ENCODE assay signal across 18 mouse cellular contexts in the genomic region with DNA sequence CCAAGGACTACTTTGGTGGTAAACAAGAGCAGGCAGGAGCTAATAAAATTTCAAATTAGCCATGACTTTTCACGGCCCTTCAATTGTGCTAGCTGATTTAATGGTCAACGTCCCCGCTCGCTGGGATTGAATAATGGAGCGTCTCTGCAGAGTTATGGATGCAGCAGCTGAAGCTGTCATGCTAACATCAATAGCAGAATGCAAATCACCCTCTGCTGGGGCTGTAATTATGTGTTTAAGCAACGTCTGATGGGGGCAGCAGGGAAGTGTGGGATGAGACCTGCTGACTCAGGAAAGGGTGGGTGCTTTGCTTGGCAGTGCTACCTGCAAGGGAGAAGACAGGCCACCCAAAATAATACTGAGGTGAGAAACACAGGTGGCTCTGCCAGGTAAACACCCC.
DNase-seq lines count a peak whose midpoint lies in the region; ATAC-seq lines count a peak whose summit lies in the region.
"Had no signal": no experiment of that assay in that cellular context is flagged by ENCODE, and none has a peak within 500 bp of the region (broad histone marks: within the 10 kb centered on the region; RNA-seq: fewer than 3 reads in every experiment).

No protein-coding gene starts in this region.

- DNase-seq in forebrain, embryonic 11.5 days (ENCODE audit: low spot score), result no peak
- no peak for DNase-seq in neural tube, embryonic 11.5 days (ENCODE audit: low spot score)
- DNase-seq in neural tube, embryonic 10.5 days (ENCODE audit: extremely low spot score, low spot score), result no peak
- no peak for DNase-seq in left cerebral cortex, adult 11 months (ENCODE audit: low spot score)
- DNase-seq: cerebellum, postnatal 14 days; embryo, embryonic 11 days; gastrocnemius, postnatal 36 days; kidney, adult 18-20 months; kidney, postnatal 25 days; left cerebral cortex, postnatal 4 days had no signal

- no peaks in the 10 kb centered on the region for H3K27me3 ChIP-seq in forebrain, embryonic 13.5 days
- no peaks in the 10 kb centered on the region for H3K27me3 ChIP-seq in forebrain, embryonic 11.5 days (ENCODE audit: control insufficient read depth, insufficient read depth, low read length)
- H3K27me3 ChIP-seq in neural tube, embryonic 11.5 days (ENCODE audit: control insufficient read depth, insufficient read depth, low read length), result no peaks in the 10 kb centered on the region
- H3K27me3 ChIP-seq in hindbrain, embryonic 13.5 days, result peaks cover 7% of the 10 kb centered on the region; the same call in 1 of the 2 replicates
- H3K27me3 ChIP-seq in neural tube, embryonic 14.5 days (ENCODE audit: control insufficient read depth, insufficient read depth, low read length), result no peaks in the 10 kb centered on the region
- H3K27me3 ChIP-seq in kidney, embryonic 15.5 days, result no peaks in the 10 kb centered on the region
- H3K27me3 ChIP-seq: CH12.LX; lung, embryonic 15.5 days had no signal

- 35% methylated on average over 6 of the region's 6 CpGs for WGBS in forebrain, embryonic 13.5 days
- WGBS in forebrain, embryonic 11.5 days, result 73% methylated on average over 6 of the region's 6 CpGs
- 35% methylated on average over 6 of the region's 6 CpGs for WGBS in neural tube, embryonic 11.5 days
- WGBS in hindbrain, embryonic 13.5 days, result 36% methylated on average over 6 of the region's 6 CpGs
- 14% methylated on average over 6 of the region's 6 CpGs for WGBS in neural tube, embryonic 14.5 days
- WGBS in kidney, embryonic 15.5 days, result 59% methylated on average over 6 of the region's 6 CpGs

- H3K27ac ChIP-seq in forebrain, embryonic 13.5 days, result peak overlapping the region; percentile 37; the same call in 1 of the 2 replicates
- no peak overlapping the region for H3K27ac ChIP-seq in forebrain, embryonic 11.5 days (ENCODE audit: low read depth, low read length)
- no peak overlapping the region for H3K27ac ChIP-seq in neural tube, embryonic 11.5 days (ENCODE audit: low read depth, low read length)
- H3K27ac ChIP-seq in hindbrain, embryonic 13.5 days, result peak overlapping the region; percentile 25; the same call in 1 of the 2 replicates
- no peak overlapping the region for H3K27ac ChIP-seq in neural tube, embryonic 14.5 days (ENCODE audit: low read depth, low read length)
- no peak overlapping the region for H3K27ac ChIP-seq in kidney, embryonic 15.5 days
- H3K27ac ChIP-seq: liver, embryonic 12.5 days; lung, embryonic 15.5 days had no signal

- H3K36me3 ChIP-seq in forebrain, embryonic 13.5 days (ENCODE audit: poor library complexity, severe bottlenecking), result peaks cover 18% of the 10 kb centered on the region
- no peaks in the 10 kb centered on the region for H3K36me3 ChIP-seq in forebrain, embryonic 11.5 days (ENCODE audit: control insufficient read depth, insufficient read depth, low read length)
- peaks cover 2% of the 10 kb centered on the region; the same call in 1 of the 2 replicates for H3K36me3 ChIP-seq in neural tube, embryonic 11.5 days (ENCODE audit: control insufficient read depth, insufficient read depth, low read length)
- no peaks in the 10 kb centered on the region for H3K36me3 ChIP-seq in hindbrain, embryonic 13.5 days
- H3K36me3 ChIP-seq in neural tube, embryonic 14.5 days (ENCODE audit: control insufficient read depth, insufficient read depth, low read length), result no peaks in the 10 kb centered on the region
- peaks cover 7% of the 10 kb centered on the region; the same call in 1 of the 2 replicates for H3K36me3 ChIP-seq in kidney, embryonic 15.5 days
- H3K36me3 ChIP-seq: liver, embryonic 12.5 days; lung, embryonic 15.5 days had no signal

- H3K4me1 ChIP-seq in forebrain, embryonic 13.5 days, result peaks cover 22% of the 10 kb centered on the region
- H3K4me1 ChIP-seq in forebrain, embryonic 11.5 days (replicated peaks; ENCODE audit: control insufficient read depth, insufficient read depth, low read length), result no peaks in the 10 kb centered on the region; the same call in 1 of the 2 replicates
- H3K4me1 ChIP-seq in neural tube, embryonic 11.5 days (ENCODE audit: control insufficient read depth, insufficient read depth, low read length), result peaks cover 22% of the 10 kb centered on the region
- H3K4me1 ChIP-seq in hindbrain, embryonic 13.5 days (replicated peaks), result peaks cover 27% of the 10 kb centered on the region
- H3K4me1 ChIP-seq in neural tube, embryonic 14.5 days (ENCODE audit: control insufficient read depth, insufficient read depth, low read length), result peaks cover 11% of the 10 kb centered on the region
- peaks cover 12% of the 10 kb centered on the region for H3K4me1 ChIP-seq in kidney, embryonic 15.5 days

- H3K9ac ChIP-seq in forebrain, embryonic 13.5 days, result no peak overlapping the region
- no peak overlapping the region for H3K9ac ChIP-seq in forebrain, embryonic 11.5 days (ENCODE audit: low read length)
- H3K9ac ChIP-seq in neural tube, embryonic 11.5 days (ENCODE audit: low read length), result no peak overlapping the region
- H3K9ac ChIP-seq in hindbrain, embryonic 13.5 days, result no peak overlapping the region
- H3K9ac ChIP-seq in neural tube, embryonic 14.5 days (replicated peaks; ENCODE audit: low read depth, low read length), result no peak overlapping the region
- H3K9ac ChIP-seq in kidney, embryonic 15.5 days, result no peak overlapping the region
- H3K9ac ChIP-seq: liver, embryonic 12.5 days; lung, embryonic 15.5 days had no signal

- no peak overlapping the region; the same call in 1 of the 2 replicates for H3K4me2 ChIP-seq in forebrain, embryonic 13.5 days
- H3K4me2 ChIP-seq in forebrain, embryonic 11.5 days (ENCODE audit: low read depth, low read length, severe bottlenecking), result no peak overlapping the region
- no peak overlapping the region for H3K4me2 ChIP-seq in neural tube, embryonic 11.5 days (ENCODE audit: low read depth)
- no peak overlapping the region for H3K4me2 ChIP-seq in hindbrain, embryonic 13.5 days
- no peak overlapping the region for H3K4me2 ChIP-seq in neural tube, embryonic 14.5 days (ENCODE audit: low read depth, low read length)
- H3K4me2 ChIP-seq in kidney, embryonic 15.5 days, result no peak overlapping the region
- H3K4me2 ChIP-seq: liver, embryonic 12.5 days; lung, embryonic 15.5 days had no signal

- peak; percentile 84 for ATAC-seq in forebrain, embryonic 13.5 days
- no peak for ATAC-seq in forebrain, embryonic 11.5 days (replicated peaks; ENCODE audit: low FRiP score)
- ATAC-seq in neural tube, embryonic 11.5 days (ENCODE audit: insufficient read depth, low FRiP score, low TSS enrichment), result peak; percentile 49
- peak; percentile 53; the same call in 1 of the 2 replicates for ATAC-seq in hindbrain, embryonic 13.5 days (ENCODE audit: low FRiP score)
- ATAC-seq in neural tube, embryonic 14.5 days (ENCODE audit: low read depth), result peak; percentile 63
- no peak for ATAC-seq in kidney, embryonic 15.5 days (replicated peaks; ENCODE audit: low FRiP score)
- ATAC-seq: liver, embryonic 12.5 days had no signal

- H3K4me3 ChIP-seq in forebrain, embryonic 13.5 days, result no peak overlapping the region
- H3K4me3 ChIP-seq in forebrain, embryonic 11.5 days (ENCODE audit: low read depth, low read length), result no peak overlapping the region
- H3K4me3 ChIP-seq in neural tube, embryonic 11.5 days (ENCODE audit: low read depth, low read length), result no peak overlapping the region
- H3K4me3 ChIP-seq in hindbrain, embryonic 13.5 days, result no peak overlapping the region
- no peak overlapping the region for H3K4me3 ChIP-seq in neural tube, embryonic 14.5 days (ENCODE audit: low read depth, low read length)
- H3K4me3 ChIP-seq in kidney, embryonic 15.5 days (replicated peaks), result no peak overlapping the region
- H3K4me3 ChIP-seq: liver, embryonic 12.5 days; lung, embryonic 15.5 days; myocyte had no signal

- no peaks in the 10 kb centered on the region for H3K9me3 ChIP-seq in forebrain, embryonic 13.5 days (replicated peaks)
- no peaks in the 10 kb centered on the region for H3K9me3 ChIP-seq in forebrain, embryonic 11.5 days (ENCODE audit: control insufficient read depth, low read length)
- H3K9me3 ChIP-seq in neural tube, embryonic 11.5 days (ENCODE audit: control insufficient read depth, low read length), result no peaks in the 10 kb centered on the region
- H3K9me3 ChIP-seq in hindbrain, embryonic 13.5 days, result no peaks in the 10 kb centered on the region
- H3K9me3 ChIP-seq in neural tube, embryonic 14.5 days (ENCODE audit: control insufficient read depth, low read length), result no peaks in the 10 kb centered on the region
- H3K9me3 ChIP-seq in kidney, embryonic 15.5 days (replicated peaks), result no peaks in the 10 kb centered on the region
- H3K9me3 ChIP-seq: liver, embryonic 12.5 days; lung, embryonic 15.5 days had no signal

Comparison
In these comparisons a context has a peak if more than half of its experiments do, and no peak if none do; other contexts are left out.
1. ATAC-seq: peak in forebrain, embryonic 13.5 days (single experiment), neural tube, embryonic 11.5 days (single experiment), hindbrain, embryonic 13.5 days (single experiment) and neural tube, embryonic 14.5 days (single experiment); none in forebrain, embryonic 11.5 days (single experiment) and kidney, embryonic 15.5 days (single experiment).
2. H3K27ac ChIP-seq: peak in forebrain, embryonic 13.5 days (single experiment) and hindbrain, embryonic 13.5 days (single experiment); none in forebrain, embryonic 11.5 days (single experiment), neural tube, embryonic 11.5 days (single experiment), neural tube, embryonic 14.5 days (single experiment) and kidney, embryonic 15.5 days (single experiment).